Mouse (Mus musculus) embryonic fibroblast, embryonic 13.5 days (primary cell): ENCODE data around the gene Ercc8. TPM values are rescaled to one million over a fixed set of nuclear protein-coding genes. Genes with fewer than 3 reads are reported as not detected.

Experiments used
- H3K27ac ChIP-seq: 2 replicates; pipeline ENCODE4 v1.5.1; 2012; ENCODE audit warnings: low read length, control low read depth, inconsistent platforms; ENCODE audit not compliant: insufficient read depth
- H3K4me1 ChIP-seq: 2 replicates; pipeline ENCODE4 v1.6.1; 2011; ENCODE audit warnings: low read length; ENCODE audit not compliant: control insufficient read depth, insufficient read depth
- H3K4me3 ChIP-seq: 2 replicates; pipeline ENCODE4 v1.5.1; 2011; ENCODE audit warnings: mild to moderate bottlenecking, control low read depth, low read length; ENCODE audit not compliant: insufficient read depth
- CTCF ChIP-seq: IDR thresholded peaks from 2 replicates; pipeline ENCODE4 v1.5.1; 2011; ENCODE audit warnings: mild to moderate bottlenecking, control low read depth, low read length, moderate library complexity, borderline replicate concordance; ENCODE audit not compliant: insufficient read depth
- POLR2A ChIP-seq: IDR thresholded peaks from 2 replicates; pipeline ENCODE4 v1.6.1; 2011; ENCODE audit warnings: low read depth, mild to moderate bottlenecking, control low read depth, low read length, moderate library complexity
- polyA plus RNA-seq: library from polyadenylated mRNA; stranded (reverse); fragments of >200 nt; gene quantifications from 2 replicates; pipeline ENCODE4 v1.2.4, GENCODE M21; 2011; ENCODE audit warnings: low read depth; ENCODE audit not compliant: missing spikeins, insufficient read length

The Ercc8 gene
- polyA plus RNA-seq, 1 experiment = 8.4 TPM

- TF ChIP-seq CTCF = no peak
- TF ChIP-seq POLR2A = no peak
- Histone ChIP-seq H3K27ac (no peak overlapping the region), H3K4me3 (no peak overlapping the region), H3K4me1 (no peaks in the 10 kb centered on the region)
Measured at GRCm38 (mm10) chr13:108152650-108153372, 5.7 kb upstream of the Ercc8 start.

- Histone ChIP-seq H3K4me3 (no peak overlapping the region), H3K27ac (no peak overlapping the region)
Measured at GRCm38 (mm10) chr13:108157156-108157555, 1.4 kb upstream of the Ercc8 start.

GRCm38 (mm10) chr13:108157732-108158464 lies 633 bp upstream of the Ercc8 start:
- no peak for TF ChIP-seq POLR2A
- no peak for TF ChIP-seq CTCF
- Histone ChIP-seq H3K4me1 (no peaks in the 10 kb centered on the region; the same call in 1 of the 2 replicates), H3K4me3 (peak overlapping the region; percentile 75), H3K27ac (no peak overlapping the region)

More at GRCm38 (mm10) chr13:108157156-108157555, 1.4 kb upstream of the Ercc8 start:
- no peak for TF ChIP-seq CTCF
- TF ChIP-seq POLR2A = no peak
- H3K4me1 ChIP-seq = no peaks in the 10 kb centered on the region; the same call in 1 of the 2 replicates

- no peaks in the 10 kb centered on the region; the same call in 1 of the 2 replicates for H3K4me1 ChIP-seq
- peak overlapping the region; percentile 90 for H3K4me3 ChIP-seq
- TF ChIP-seq CTCF (no peak), POLR2A (no peak)
- no peak overlapping the region for H3K27ac ChIP-seq
Measured at GRCm38 (mm10) chr13:108159241-108159575, 677 bp downstream of the Ercc8 start.

- no peak for TF ChIP-seq CTCF
- no peak for TF ChIP-seq POLR2A
- peak overlapping the region; percentile 7; the same call in 1 of the 2 replicates for H3K4me3 ChIP-seq
- no peak overlapping the region for H3K27ac ChIP-seq
- no peaks in the 10 kb centered on the region; the same call in 1 of the 2 replicates for H3K4me1 ChIP-seq
Measured at GRCm38 (mm10) chr13:108159963-108160362, 1.4 kb downstream of the Ercc8 start.

GRCm38 (mm10) chr13:108163912-108164311 lies 5.4 kb downstream of the Ercc8 start:
- Histone ChIP-seq H3K4me3 (no peak overlapping the region), H3K27ac (no peak overlapping the region), H3K4me1 (no peaks in the 10 kb centered on the region; the same call in 1 of the 2 replicates)
- no peak for TF ChIP-seq CTCF
- TF ChIP-seq POLR2A = no peak

- Histone ChIP-seq H3K27ac (no peak overlapping the region), H3K4me3 (no peak overlapping the region), H3K4me1 (no peaks in the 10 kb centered on the region; the same call in 1 of the 2 replicates)
- TF ChIP-seq CTCF = no peak
- no peak for TF ChIP-seq POLR2A
Measured at GRCm38 (mm10) chr13:108164621-108165020, 6.1 kb downstream of the Ercc8 start.

- no peaks in the 10 kb centered on the region for H3K4me1 ChIP-seq
- H3K4me3 ChIP-seq = no peak overlapping the region
- no peak overlapping the region for H3K27ac ChIP-seq
- no peak for TF ChIP-seq POLR2A
- TF ChIP-seq CTCF = no peak
Measured at GRCm38 (mm10) chr13:108170002-108170401, 11.5 kb downstream of the Ercc8 start.

- H3K4me1 ChIP-seq = no peaks in the 10 kb centered on the region
- H3K27ac ChIP-seq = no peak overlapping the region
- no peak overlapping the region for H3K4me3 ChIP-seq
- no peak for TF ChIP-seq CTCF
- TF ChIP-seq POLR2A = no peak
Measured at GRCm38 (mm10) chr13:108170511-108170910, 12.0 kb downstream of the Ercc8 start.

- TF ChIP-seq POLR2A = no peak
- TF ChIP-seq CTCF = no peak
Measured at GRCm38 (mm10) chr13:108179618-108180017, 21.1 kb downstream of the Ercc8 start.

GRCm38 (mm10) chr13:108180821-108181220 lies 22.3 kb downstream of the Ercc8 start:
- H3K4me1 ChIP-seq = no peaks in the 10 kb centered on the region
- TF ChIP-seq POLR2A (no peak), CTCF (no peak)
- no peak overlapping the region for H3K27ac ChIP-seq
- no peak overlapping the region for H3K4me3 ChIP-seq

More at GRCm38 (mm10) chr13:108179618-108180017, 21.1 kb downstream of the Ercc8 start:
- Histone ChIP-seq H3K4me1 (no peaks in the 10 kb centered on the region), H3K4me3 (no peak overlapping the region), H3K27ac (no peak overlapping the region)
